Mouse (Mus musculus) lung, postnatal 36 days (tissue): ENCODE data around the gene Gnl2.

Experiments used
- DNase-seq: peaks from one replicate; pipeline ENCODE4 v3.0.0; 2022; ENCODE audit warnings: mixed read lengths

Gnl2 gene

DNA sequence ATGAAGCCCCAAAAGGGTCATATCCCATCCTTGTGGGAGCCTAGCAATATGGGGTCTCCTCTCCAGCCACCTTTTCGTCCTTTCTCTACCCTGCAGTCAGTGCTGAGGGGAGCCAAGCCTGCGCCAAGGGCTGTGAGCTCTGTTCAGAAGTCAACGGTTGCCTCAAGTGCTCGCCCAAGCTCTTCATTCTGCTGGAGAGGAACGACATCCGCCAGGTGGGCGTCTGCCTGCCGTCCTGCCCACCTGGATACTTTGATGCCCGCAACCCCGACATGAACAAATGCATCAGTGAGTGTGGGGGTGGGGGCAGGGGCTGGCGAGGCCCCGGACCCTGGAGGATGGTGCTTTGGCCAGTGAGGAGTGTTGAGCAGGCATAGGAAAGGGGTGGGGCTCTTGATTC, 11.5 kb upstream of the Gnl2 start:
- DNase-seq, result no peak

DNA sequence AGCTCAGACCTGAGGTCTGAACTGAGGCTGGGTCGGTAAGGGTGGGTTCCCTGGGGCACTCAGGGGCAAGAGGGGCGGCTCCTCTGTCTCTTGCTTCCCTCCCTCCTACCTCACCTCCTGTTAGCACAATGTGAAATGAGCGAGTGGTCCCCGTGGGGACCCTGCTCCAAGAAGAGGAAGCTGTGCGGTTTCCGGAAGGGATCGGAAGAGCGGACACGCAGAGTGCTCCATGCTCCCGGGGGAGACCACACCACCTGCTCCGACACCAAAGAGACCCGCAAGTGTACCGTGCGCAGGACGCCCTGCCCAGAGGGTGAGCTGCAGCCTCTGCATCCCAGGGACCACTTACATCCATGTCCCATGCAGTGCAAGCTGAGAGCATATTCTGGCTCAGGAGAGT, 8.9 kb upstream of the Gnl2 start:
- DNase-seq, result no peak

DNA sequence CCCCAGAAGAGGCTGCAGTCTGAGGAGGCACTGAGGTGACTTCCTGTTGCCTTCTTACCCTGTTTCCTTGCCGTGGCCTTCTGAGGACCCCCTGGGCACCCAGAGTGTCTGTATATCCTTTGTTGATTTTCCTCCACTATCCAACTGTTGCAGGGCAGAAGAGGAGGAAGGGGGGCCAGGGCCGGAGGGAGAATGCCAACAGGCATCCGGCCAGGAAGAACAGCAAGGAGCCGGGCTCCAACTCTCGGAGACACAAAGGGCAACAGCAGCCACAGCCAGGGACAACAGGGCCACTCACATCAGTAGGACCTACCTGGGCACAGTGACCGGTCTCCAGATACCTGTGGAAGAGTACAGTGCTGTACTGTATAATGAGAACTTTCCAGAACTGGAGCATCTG, 8.2 kb upstream of the Gnl2 start:
- DNase-seq, result no peak

DNA sequence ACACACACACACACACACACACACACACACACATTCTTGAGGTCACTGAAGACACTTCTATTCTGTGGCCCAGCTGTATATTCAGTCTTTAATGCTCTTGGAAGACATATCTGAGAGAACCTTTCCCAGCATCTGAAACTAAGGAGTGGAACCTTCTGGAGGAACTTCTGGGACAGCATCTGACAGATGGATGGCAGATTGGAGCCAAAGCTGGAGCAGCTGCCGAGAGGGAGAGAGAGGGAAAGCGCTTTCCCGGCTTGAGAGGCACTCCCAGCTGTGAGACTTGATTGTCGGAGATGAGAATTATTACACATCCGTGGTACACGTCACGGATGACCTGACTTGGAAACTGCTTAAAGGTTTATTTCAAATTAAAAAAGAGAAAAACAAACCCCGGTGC, 7.7 kb upstream of the Gnl2 start:
- DNase-seq, result no peak

DNA sequence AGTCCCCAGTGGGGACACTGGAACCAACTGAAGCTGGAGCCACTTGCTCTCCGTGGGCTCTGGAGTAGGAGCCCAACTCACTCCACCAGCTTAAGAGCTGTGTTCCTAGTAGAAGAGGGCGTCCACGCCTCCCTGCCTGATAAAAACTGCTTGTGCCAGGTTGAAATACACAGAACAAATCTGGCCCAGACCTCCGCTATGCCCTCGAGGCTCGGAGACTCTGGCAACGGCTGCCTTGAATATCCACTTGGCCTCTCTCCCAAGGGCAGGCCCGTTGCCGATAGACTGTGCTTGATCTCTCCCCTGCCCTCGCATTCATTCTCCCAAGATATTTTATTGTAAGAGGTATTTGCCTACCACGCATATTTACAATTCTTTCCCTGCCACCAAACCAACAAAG, 1.0 kb downstream of the Gnl2 start:
- peak; percentile 69 for DNase-seq

DNA sequence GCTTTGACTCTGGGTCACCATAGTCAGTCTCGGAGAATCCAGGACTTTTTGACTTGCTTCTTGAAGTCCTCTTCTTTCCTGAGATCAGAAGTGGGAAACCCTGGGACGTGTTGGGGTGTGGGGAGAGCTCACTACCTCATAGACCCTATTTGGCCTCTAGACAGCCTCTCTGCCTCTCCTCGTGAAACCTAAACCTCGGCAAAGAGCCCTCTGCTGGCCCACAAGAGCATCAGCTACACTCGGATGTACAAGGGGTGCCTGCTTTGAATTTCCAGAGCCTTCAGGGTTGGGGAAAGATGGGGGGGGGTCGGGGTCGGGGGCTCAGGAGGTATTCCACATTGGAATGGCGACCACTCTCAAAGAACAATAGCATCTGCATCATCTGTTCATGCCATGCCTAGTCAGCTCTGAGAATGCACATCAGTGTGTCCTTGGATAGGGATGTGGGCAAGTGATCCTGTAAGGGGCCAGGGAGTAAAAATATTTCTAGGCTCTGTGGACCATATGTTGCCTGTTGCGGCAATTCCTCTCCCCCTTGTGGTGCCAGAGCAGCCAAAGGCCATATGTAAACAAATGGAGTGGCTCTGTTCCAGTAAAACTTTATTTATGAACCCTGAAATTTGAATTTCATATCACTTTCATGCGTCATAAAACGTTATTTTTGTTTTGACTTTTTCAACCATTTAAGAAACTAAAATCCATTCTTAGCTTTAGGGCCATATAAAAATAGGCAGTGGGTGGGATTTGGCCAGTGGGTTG, 4.6 kb downstream of the Gnl2 start:
- no peak for DNase-seq

DNA sequence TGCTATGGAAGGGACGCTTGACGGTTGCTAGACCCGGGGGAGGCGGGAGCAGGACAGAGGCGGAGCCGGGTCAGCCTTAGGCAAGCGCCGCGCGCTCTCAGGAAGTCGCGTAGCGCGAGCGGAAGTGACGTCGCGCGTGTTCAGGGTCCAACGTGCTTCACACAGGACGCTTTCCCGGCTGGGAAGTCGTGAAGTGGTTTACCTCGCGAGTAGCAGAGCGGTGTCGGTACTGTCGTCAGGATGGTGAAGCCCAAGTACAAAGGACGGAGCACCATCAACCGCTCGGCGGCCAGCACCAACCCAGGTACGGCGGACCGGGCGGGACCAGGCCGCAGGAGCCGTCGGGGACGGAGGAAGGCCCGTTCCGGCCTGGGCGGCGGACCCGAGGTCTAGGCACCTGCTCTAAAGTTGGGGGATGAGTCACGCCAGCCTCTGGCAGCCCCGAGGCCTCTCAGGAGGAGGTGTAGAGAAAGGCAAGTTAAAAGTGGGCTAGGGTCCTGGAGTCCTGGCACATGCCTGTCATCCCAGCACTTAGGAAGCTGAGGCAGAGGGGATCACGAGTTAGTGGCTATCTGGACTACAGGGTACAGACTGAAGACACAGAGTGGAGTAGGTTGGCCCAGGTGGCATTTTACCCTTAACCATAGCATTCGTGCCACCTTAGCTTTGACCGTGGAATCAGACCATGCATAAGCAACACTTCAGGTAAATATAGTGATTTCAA, 13.7 kb downstream of the Gnl2 start:
- DNase-seq, result peak; percentile 98

DNA sequence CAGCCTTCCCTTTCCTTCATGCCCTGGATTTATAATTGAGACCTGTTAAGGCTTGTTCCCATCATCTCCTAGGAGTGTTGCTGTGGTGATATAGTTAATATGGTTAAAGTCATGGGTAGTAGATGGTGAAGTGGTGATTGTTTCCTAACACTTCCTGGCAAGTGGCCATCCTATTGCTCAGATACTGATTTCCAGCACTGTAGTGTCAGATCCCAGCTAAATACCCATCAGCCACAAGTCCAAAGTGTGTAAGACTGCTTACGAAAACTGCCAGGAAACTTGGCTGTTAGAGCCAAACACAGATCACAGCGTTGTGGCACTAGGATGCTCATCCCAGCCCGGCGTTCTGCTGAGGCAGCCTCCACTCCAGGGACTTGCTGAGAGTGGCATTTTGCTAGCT, 18.0 kb downstream of the Gnl2 start:
- peak; percentile 45 for DNase-seq

DNA sequence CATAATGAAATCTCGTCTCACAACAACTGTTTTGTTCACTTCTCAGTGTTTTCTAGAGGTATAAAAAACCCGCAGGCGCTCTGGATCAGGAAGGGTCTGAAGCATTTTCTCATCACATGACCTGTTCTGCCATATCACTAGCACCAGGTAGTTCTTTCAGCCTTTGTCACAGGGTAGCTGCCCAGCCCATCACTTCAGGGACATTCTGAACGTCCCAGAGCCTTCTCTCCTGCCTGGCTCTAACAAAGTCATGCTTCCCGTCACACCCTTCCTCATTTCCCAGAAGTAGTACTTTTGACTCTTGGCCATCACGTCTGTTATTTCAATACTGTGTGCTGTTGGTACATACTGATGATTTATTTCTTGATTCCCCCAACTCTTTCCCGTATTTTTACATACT, 28.1 kb downstream of the Gnl2 start:
- no peak for DNase-seq

DNA sequence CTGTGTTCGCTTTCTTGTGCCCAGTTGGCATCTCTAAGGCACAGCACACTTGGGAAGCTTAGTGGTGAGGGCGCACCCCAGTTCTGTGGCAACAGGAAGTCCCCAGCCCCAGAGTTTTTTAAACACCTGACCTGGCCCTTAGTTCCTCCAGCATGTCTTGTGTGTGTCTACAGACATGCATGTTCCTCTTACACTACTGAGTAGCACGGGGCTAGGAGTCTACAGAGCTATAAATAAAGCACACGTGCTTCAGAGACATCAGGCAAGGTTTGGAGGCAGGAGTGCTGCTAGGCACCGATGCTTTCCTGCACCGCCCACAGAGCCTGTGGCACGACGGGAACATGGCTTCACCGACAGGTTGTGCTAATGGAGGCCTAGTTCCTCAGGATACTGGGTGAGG, 39.0 kb downstream of the Gnl2 start:
- DNase-seq, result peak; percentile 17

DNA sequence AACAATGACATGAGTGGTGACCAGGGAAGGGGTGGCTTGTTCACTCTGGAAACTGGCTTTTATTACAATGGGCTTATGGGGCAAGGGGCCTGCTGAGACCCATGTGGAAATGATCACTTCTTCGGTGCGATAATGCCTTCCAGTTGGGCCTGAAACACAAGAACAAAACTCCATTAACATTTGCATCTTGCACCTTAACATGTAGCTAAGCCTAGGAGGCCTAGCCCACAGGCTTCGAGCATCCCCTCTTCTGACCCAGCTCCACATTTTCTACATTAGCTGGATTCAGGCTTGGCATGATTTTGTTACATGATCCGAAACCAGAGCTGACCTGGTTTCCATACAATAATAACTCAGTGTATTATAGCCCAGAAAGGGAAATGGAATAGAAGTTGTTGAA, 40.1 kb downstream of the Gnl2 start:
- no peak for DNase-seq

DNA sequence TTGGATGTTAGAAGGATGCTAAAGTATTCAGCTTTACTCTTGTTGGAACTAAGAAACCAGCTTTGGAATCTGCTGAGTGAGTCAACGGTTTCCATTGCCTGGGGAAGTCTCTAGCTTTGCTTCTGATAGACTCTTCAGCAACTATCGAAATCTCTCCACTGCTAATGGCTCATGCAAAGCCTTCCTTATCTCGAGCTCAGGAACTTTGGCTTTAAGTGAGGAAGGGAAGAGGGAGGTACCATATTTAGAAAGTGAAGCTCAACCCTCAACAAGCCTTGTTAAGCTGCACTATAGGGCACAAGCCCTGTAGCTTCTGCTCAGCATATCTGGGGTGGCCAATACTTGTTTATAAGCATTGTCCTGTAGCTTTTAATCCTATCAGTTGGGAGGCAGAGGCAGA, 40.9 kb downstream of the Gnl2 start:
- DNase-seq, result no peak

DNA sequence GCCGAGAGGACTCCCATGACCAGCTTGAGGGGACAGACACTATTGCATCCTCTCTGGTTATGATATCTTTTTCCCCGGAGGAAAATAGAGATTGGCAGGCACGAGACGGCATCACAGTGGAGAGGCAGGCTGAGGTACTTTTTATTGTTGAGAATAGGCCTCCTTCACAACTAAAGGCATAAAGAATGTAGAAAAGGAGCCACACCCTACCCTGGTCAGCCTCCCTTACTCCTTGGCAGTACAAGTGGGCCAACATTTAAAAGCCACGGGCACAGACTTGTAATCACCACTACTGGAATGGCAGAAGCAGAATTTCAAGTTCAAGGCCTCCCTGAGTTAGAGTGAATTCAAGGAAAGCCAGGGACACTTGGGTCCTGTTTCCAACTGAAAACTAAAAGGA, 41.6 kb downstream of the Gnl2 start:
- peak; percentile 39 for DNase-seq

DNA sequence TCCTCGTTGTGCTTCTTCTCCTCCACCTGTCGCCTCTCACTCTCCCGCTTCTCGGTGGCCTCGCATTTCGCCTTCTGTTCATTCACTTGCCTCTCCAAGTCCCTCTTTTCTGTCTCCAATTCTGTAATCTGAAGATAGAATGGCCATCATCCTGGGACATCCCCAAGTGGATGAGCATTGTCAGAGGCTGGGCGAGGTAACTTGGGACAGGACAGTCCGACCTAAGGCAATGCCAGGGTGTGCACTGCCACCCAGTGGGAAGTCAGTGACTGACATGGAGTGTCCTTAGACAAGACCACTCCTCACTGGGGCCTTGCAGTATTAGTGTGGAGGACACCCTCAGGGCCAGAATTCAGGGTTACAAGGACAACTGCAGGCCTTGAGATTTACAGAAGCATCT, 42.6 kb downstream of the Gnl2 start:
- DNase-seq, result peak; percentile 76

DNA sequence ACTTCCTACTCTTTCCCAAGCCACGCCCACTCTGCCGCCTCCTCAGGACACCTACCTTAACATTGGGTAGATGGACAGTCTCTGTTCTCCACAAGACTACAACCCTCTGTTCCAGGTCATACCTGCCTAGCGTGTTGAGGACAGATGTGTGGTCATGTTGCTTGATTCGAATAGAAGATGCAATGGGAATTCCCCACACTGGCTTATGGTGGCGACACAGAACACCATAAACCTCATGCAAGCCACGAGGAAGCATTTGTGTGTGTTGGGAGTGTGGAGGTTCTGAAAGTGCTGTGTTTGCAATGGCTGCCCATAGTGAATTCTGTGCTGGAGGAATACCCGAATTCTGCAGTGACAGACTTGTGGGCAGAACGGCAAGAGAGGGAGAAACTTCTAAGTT, 47.4 kb downstream of the Gnl2 start:
- no peak for DNase-seq

DNA sequence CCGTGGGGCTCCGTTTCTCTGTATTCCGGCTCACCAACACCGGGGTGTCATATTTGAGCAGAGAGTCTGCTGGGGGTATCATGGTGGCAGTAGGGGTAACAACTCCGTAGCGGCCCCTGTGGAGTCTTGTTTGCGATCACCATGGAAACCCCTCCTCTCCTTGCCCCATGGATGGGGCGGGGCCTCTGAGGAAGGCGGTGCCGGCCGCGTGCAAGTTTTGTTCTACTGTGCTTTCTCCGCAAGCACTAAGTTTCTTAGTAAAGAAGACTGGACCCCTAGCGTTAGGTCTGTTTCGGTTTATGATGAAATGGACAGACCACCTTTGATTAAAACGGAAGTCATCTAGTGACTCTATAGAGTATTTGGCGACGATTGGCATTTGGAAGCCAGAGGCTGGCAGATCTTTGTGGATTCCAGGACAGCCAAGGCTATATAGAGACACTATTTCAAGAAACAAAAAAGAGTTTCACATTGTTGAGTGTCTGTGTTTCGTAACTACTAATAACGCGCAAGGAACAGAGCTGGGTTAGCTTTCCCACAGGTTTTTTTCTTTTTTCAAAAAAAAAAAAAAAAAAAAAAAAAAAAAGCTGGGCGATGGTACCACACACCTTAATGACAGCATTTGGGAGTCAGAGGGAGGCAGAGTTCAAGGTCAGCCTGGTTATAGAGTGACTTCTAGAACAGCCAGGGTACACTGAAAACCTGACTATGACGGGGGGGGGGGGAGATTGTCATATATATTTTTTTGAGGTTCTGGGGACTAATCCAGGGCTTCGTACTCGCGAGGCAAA, 49.3 kb downstream of the Gnl2 start, which contains the start of gene Dnali1:
TSS of gene Dnali1 (minus strand) at position 187 of the 791 bp plus-strand sequence.
- peak; percentile 83 for DNase-seq

DNA sequence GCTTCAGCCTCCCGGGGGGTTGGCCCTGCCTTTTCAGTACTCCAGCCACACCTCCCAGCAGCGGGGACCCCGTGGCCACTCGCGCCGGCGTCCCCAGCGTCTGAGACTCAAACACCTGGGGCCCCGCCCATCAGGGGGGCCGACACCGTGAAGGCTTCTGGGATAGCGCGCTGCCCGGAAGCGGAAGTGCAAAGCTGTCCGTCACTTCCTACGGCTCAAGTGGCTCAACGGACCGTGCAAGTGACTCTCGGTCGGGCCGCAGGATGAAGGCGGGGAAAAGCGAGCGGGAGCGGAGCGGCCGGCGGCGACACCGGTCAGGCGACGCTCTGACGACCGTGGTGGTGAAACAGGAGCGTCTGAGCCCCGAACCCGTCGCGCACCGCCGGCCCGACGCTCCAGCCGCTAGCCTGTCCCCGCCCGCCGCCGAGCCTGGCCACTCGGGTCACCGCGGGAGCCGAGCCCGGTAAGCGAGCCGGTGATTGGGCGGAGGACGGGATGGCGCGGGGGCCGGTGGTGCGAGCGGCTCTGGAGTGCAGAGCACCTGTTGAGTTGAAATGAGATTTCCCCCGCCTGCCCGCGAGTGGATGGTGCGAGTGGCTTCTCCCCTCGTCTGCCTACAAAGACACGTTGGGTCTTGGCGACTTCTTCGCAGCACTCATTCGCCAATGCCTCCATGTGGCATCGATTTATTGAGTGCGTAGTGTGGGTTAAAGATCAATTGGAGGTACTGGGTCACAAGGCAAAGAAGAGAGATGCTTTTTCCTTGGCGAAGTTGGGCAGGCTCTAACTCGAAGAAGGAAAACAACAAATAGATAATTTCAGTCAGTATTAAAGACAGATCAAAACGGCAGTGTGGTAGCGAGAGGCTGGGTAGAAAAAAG, 50.3 kb downstream of the Gnl2 start, which contains the start of gene Snip1:
TSS of gene Snip1 (plus strand) at position 183 of the 881 bp plus-strand sequence.
- peak; percentile 97 for DNase-seq

DNA sequence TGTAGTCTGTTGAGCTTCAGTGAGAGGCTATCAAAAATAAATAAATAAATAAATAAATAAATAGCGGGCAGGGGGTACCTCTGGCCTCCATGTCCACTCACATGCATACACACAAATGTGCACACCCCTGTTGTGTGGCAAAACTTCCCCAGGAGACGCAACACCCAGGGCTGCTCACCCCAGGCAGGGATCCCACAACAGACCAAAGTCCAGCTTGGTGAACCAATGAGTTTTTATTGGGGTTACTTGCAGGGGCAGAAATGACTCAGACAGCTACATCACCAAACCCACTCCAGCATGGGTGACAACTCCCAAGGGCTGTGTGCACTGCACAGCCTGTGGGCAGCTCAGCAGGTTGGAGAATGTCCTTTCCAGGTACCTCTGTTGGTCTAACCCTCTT, 61.3 kb downstream of the Gnl2 start:
- DNase-seq, result no peak

DNA sequence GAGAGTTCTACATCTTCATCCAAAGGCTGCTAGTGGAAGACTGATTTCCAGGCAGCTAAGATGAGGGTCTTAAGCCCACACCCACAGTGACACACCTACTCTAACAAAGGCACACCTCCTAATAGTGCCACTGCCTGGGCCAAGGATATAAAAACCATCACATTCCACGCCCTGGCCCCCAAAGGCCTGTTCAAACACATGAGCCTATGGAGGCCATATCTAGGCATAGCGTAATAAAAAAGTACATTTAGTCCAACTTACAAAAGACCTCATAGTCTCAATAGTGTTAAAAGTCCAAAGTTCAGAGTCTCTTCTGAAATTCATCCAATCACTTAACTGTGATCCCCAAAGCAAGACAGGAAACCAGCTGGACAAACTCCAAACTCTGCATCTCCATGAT, 62.3 kb downstream of the Gnl2 start:
- DNase-seq, result no peak

DNA sequence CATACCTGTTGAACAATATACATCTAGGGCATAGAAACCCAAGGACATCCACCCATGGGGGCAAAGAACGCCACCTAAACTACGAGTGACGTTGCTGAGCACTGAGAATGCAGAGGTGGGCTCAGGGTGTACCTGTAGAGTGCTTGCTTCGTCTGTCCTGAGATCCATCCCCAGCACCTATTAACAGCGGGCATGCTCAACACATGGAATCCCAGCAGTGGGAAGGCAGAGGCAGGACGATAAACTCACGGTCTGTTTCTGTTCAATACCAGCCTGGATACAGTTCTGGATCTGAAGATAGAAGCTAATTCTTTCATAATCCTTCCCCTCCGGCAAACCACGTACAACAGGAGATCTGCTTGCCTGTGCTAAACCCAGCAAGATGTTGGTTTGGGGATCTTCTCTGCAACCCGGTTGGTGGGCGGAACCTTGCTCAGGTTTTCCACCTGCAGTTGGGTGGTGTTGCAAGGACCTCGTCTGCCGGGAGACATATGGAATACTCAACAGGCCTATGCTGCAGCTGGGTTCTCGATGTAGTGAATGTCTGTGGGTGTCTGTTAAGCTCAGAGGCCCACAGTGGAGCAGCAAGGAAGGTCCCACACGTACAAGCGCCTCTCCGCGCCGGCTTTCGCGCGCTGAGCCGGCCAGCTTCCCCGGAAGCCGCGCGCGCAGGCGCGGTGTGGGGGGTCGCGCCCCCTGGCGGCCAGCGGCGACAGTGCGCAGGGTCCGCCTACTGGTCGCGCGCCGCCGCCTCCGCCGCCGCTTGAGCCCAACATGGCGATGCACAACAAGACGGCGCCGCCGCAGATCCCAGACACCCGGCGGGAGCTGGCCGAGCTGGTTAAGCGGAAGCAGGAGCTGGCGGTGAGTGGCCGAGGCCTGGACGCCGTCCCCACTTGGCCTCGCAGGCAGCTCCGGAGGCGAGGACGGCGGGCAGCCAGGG, 68.3 kb downstream of the Gnl2 start, which contains the start of gene Meaf6:
TSS of gene Meaf6 (plus strand) at position 732 of the 943 bp plus-strand sequence.
- DNase-seq, result peak; percentile 91

DNA sequence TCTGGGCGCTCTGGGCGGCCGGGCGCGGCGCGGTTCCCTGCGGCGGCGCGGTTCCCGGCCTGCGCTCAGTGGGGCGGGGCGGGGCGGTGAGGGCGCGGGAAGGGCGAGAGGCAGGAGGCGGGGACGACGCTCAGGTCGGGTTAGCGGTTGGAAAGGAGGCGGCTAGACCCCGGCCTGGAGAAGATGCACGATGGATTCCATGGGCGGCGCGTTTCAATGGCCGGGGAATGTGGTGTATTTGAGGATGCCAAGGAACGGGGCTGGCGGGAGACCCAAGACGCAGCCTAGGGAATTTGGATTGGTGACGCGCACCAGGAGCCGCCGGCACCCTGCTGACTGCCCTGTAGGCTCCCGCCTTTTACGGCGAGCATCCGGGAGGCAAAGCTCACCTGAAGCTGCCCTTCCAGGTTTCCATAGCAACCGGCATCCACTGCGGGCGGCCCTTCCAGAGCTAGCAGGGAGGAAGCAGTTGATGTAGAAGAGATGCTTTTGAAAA, 69.0 kb downstream of the Gnl2 start:
- peak; percentile 72 for DNase-seq
